Mouse (Mus musculus) midbrain, postnatal 0 days (tissue): ENCODE results near the gene Rbbp4. TPM values are rescaled to one million over a fixed set of nuclear protein-coding genes. Genes with fewer than 3 reads are reported as not detected.

ENCODE experiments used
- ATAC-seq: fragments of 200-750 bp; cut with Nextera tagmentation; 2 replicates; pipeline ENCODE4 v1.8.0; 2017; ENCODE audit warnings: moderate number of reproducible peaks, mild to moderate bottlenecking, moderate TSS enrichment, moderate library complexity; ENCODE audit not compliant: low FRiP score
- DNase-seq: peaks from one replicate; pipeline ENCODE4 v3.0.0-alpha.2; 2015; ENCODE audit warnings: low spot score
- H3K27ac ChIP-seq: fragments of 300-500 bp; sonication (generic); 2 replicates; pipeline ENCODE4 v1.5.1; 2014; ENCODE audit warnings: low read depth, mild to moderate bottlenecking, low read length, mixed read lengths
- H3K27me3 ChIP-seq: fragments of 300-500 bp; sonication (generic); 2 replicates; pipeline ENCODE4 v1.6.1; 2014; ENCODE audit warnings: low read length, control low read depth, mixed read lengths; ENCODE audit not compliant: insufficient read depth
- H3K36me3 ChIP-seq: fragments of 300-500 bp; sonication (generic); 2 replicates; pipeline ENCODE4 v1.6.1; 2014; ENCODE audit warnings: low read length, control low read depth, mixed read lengths; ENCODE audit not compliant: insufficient read depth
- H3K4me1 ChIP-seq: fragments of 300-500 bp; sonication (generic); 2 replicates; pipeline ENCODE4 v1.6.1; 2014; ENCODE audit warnings: mild to moderate bottlenecking, control low read depth, antibody characterized with exemption, low read length, mixed read lengths; ENCODE audit not compliant: insufficient read depth
- H3K4me2 ChIP-seq: fragments of 300-500 bp; sonication (generic); 2 replicates; pipeline ENCODE4 v1.6.1; 2014; ENCODE audit warnings: low read depth, mild to moderate bottlenecking, low read length, mixed read lengths; ENCODE audit not compliant: poor library complexity, severe bottlenecking
- H3K4me3 ChIP-seq: fragments of 300-500 bp; sonication (generic); 2 replicates; pipeline ENCODE4 v1.5.1; 2014; ENCODE audit warnings: low read depth, mild to moderate bottlenecking, low read length, moderate library complexity
- H3K9ac ChIP-seq: fragments of 300-500 bp; sonication (generic); replicated peaks from 2 replicates; pipeline ENCODE4 v1.6.1; 2014; ENCODE audit warnings: mild to moderate bottlenecking, low read length, moderate library complexity, mixed read lengths; ENCODE audit not compliant: poor library complexity, severe bottlenecking
- H3K9me3 ChIP-seq: fragments of 300-500 bp; sonication (generic); 2 replicates; pipeline ENCODE4 v1.6.1; 2016; ENCODE audit warnings: low read length, control low read depth
- CTCF ChIP-seq: IDR thresholded peaks from 2 replicates; pipeline ENCODE4 v1.5.1; 2016; ENCODE audit warnings: antibody characterized with exemption, mild to moderate bottlenecking
- WGBS: fragments of 180-500 bp; shearing (Covaris S2); extraction: QIAGEN DNeasy Blood & Tissue Kit; methylation state at CpG from one replicate; pipeline ENCODE4 v1.1.7; 2014; 5-methylcytosine and 5-hydroxymethylcytosine counted together
- polyA plus RNA-seq: library from polyadenylated mRNA; unstranded; fragments of >200 nt; fragmentation: Nextera tagmentation; extraction: Ambion mirVana; gene quantifications from 2 replicates; pipeline ENCODE4 v1.2.1, GENCODE M21; 2015
- total RNA-seq: library from RNA; depleted of rRNA; stranded (reverse); fragments of >200 nt; gene quantifications from 2 replicates; pipeline ENCODE4 v1.2.3, GENCODE M21; 2014

The Rbbp4 gene
- total and polyA plus RNA-seq, 2 experiments from 2014 or later, result 79.2 to 198 TPM

- Histone ChIP-seq H3K36me3 (no peaks in the 10 kb centered on the region), H3K9me3 (no peaks in the 10 kb centered on the region), H3K27ac (no peak overlapping the region), H3K4me1 (no peaks in the 10 kb centered on the region), H3K27me3 (no peaks in the 10 kb centered on the region), H3K4me2 (no peak overlapping the region), H3K9ac (no peak overlapping the region), H3K4me3 (no peak overlapping the region)
- 33% methylated on average over 1 of the region's 1 CpGs for WGBS
- no peak for TF ChIP-seq CTCF
- no peak for ATAC-seq
- no peak for DNase-seq
Measured at GRCm38 (mm10) chr4:129268698-129269097, 66.5 kb downstream of the Rbbp4 start.

GRCm38 (mm10) chr4:129266821-129267220 lies 68.3 kb downstream of the Rbbp4 start:
- 49% methylated on average over 5 of the region's 5 CpGs for WGBS
- H3K4me1 ChIP-seq, result no peaks in the 10 kb centered on the region
- H3K4me3 ChIP-seq, result no peak overlapping the region
- H3K36me3 ChIP-seq, result no peaks in the 10 kb centered on the region
- DNase-seq (peak; percentile 31), ATAC-seq (no peak)
- no peaks in the 10 kb centered on the region for H3K9me3 ChIP-seq
- TF ChIP-seq CTCF, result no peak
- H3K9ac ChIP-seq, result no peak overlapping the region
- no peak overlapping the region for H3K27ac ChIP-seq
- no peaks in the 10 kb centered on the region for H3K27me3 ChIP-seq
- H3K4me2 ChIP-seq, result no peak overlapping the region

GRCm38 (mm10) chr4:129266191-129266590 lies 69.0 kb downstream of the Rbbp4 start:
- Histone ChIP-seq H3K4me3 (no peak overlapping the region), H3K27ac (no peak overlapping the region), H3K4me2 (no peak overlapping the region), H3K27me3 (no peaks in the 10 kb centered on the region), H3K36me3 (no peaks in the 10 kb centered on the region), H3K4me1 (no peaks in the 10 kb centered on the region), H3K9me3 (no peaks in the 10 kb centered on the region), H3K9ac (no peak overlapping the region)
- no peak for TF ChIP-seq CTCF
- ATAC-seq (no peak), DNase-seq (no peak)
- WGBS, result 89% methylated on average over 4 of the region's 4 CpGs

- no peak overlapping the region for H3K4me2 ChIP-seq
- H3K9ac ChIP-seq, result no peak overlapping the region
- H3K27me3 ChIP-seq, result no peaks in the 10 kb centered on the region
- no peaks in the 10 kb centered on the region for H3K9me3 ChIP-seq
- 42% methylated on average over 19 of the region's 19 CpGs for WGBS
- DNase-seq (no peak), ATAC-seq (0 out of 2 replicates have a peak, but pooled peaks have one; percentile 20)
- no peak overlapping the region for H3K4me3 ChIP-seq
- H3K4me1 ChIP-seq, result no peaks in the 10 kb centered on the region
- no peak overlapping the region for H3K27ac ChIP-seq
- no peak for TF ChIP-seq CTCF
- no peaks in the 10 kb centered on the region for H3K36me3 ChIP-seq
Measured at GRCm38 (mm10) chr4:129263225-129264021, 71.7 kb downstream of the Rbbp4 start.

- TF ChIP-seq CTCF, result no peak
- H3K4me1 ChIP-seq, result peaks cover 4% of the 10 kb centered on the region; the same call in 1 of the 2 replicates
- no peak within 1 kb of the TSS for H3K9ac ChIP-seq
- no peak for ATAC-seq
- no peak within 1 kb of the TSS for H3K4me2 ChIP-seq
- H3K27ac ChIP-seq, result no peak within 1 kb of the TSS
- H3K36me3 ChIP-seq, result no peaks in the 10 kb centered on the region
- no peak for DNase-seq
- no peak within 1 kb of the TSS for H3K4me3 ChIP-seq
- H3K9me3 ChIP-seq, result no peaks in the 10 kb centered on the region
- WGBS, result 12% methylated on average over 2 of the region's 4 CpGs
- H3K27me3 ChIP-seq, result no peaks in the 10 kb centered on the region
Measured at GRCm38 (mm10) chr4:129261196-129261595, 74.0 kb downstream of the Rbbp4 start, which contains the start of gene C77080. TSS of gene C77080 (minus strand) at chr4:129261404.

- H3K27ac ChIP-seq, result no peak overlapping the region
- peaks cover 4% of the 10 kb centered on the region; the same call in 1 of the 2 replicates for H3K4me1 ChIP-seq
- ATAC-seq (no peak), DNase-seq (peak; percentile 19)
- H3K27me3 ChIP-seq, result no peaks in the 10 kb centered on the region
- WGBS, result 9% methylated on average over 6 of the region's 6 CpGs
- TF ChIP-seq CTCF, result no peak
- H3K36me3 ChIP-seq, result no peaks in the 10 kb centered on the region
- no peak overlapping the region for H3K4me3 ChIP-seq
- H3K9me3 ChIP-seq, result no peaks in the 10 kb centered on the region
- H3K9ac ChIP-seq, result no peak overlapping the region
- H3K4me2 ChIP-seq, result no peak overlapping the region
Measured at GRCm38 (mm10) chr4:129260678-129261077, 74.5 kb downstream of the Rbbp4 start.
